Mouse (Mus musculus) retina, adult 2 months (tissue): ENCODE data around the gene Snapc1.

Experiments
- DNase-seq: peaks from one replicate; pipeline ENCODE4 v3.0.0-alpha.2; 2012; ENCODE audit warnings: low read depth, low spot score

Snapc1 gene

DNA sequence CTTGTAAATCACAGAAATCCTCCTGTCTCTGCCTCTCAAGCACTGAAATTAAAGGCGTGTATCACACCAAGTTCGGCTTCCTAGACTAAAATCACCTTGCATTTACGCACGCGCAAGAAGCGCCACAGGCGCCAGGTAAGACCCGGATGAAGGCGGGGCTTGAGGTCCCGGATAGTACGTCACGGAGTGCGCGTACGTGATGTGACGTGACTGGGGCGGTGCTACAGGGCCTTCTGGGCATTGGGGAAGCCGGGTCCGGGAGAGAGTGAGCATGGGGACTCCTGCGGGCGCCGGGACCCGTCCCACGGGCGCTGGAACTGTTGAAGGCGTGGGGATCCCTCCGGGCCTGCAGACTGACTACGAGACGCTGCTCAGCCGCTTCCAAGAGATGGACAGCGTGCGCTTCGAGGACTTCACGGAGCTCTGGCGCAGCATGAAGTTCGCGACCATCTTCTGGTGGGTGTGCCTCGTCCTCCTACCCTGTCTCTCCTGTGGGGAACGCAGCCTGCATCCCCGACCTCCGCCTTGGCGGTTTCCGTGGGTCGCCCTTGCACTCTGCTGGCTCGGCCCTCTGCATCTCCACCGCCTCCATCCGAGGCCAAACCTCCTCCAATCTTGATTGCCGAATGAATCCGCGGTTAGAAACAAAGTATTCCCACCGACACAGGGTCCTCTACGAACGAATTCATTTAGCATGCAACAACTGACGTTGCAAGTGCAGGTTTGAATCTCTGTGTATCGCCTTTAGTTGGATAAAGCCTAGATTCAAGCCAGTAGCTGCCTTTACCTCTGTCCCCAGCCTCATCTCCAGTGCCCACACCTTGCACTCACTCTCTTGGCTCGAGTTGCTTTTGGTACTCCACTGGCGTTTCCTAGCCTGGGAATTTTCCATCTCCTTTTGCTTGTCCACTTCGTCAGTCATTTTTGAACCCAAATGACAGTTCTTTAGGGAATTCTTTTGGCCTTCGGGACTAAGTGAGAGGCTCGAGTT is at the start of gene Snapc1:
TSS of gene Snapc1 (plus strand) at position 191 of the 991 bp plus-strand sequence.
- DNase-seq, result peak; percentile 96

DNA sequence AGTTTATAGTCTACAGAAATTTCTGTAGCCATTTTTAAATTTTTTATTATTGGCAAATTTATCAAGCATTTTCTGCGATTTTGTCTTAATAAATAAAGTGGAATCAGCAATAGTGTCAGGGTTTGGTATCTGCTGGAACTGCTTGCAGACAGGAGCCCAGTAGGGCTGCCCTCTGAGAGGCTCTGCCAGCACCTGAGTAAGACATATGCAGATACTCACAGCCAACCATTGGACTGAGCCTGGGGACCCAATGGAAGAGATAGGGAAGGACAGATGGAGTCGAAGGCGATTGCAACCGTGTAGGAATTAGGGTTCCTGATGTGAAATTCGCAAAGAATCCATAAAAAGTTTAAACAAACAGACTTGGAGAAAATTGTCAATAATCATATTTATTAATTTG is 45.8 kb upstream of the Snapc1 start:
- no peak for DNase-seq

DNA sequence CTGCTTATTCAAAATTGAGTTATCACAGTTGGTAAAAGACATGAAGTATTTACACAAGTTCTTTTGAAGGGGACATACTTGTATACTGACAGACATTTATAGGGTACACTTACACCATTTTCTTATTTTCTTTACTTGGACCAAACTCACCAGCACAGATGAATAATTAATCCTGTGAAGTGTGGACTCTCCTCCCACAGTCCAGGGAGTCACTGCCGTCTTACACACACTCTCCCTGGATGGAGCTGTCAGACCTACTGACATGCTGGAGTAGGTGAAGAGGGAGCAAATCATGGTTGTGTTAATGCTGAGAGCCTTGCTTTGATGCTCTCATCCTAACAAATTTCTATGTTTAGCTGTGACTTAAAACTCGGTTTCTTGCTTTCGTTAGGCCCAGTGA is 34.0 kb upstream of the Snapc1 start:
- no peak for DNase-seq

DNA sequence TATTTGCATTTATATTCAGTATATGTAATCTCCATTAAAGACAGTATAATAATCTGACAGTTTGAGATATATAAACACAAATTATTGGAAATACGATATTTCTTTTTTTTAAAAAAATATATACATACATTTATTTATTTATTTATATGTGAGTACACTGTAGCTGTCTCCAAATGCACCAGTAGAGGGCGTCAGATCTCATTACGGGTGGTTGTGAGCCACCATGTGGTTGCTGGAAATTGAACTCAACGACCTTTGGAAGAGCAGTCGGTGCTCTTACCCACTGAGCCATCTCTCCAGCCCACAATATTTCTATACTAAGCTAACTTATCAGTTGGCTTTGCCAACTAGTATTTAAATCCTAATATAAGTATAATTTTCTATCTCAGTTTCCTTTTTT is 33.0 kb upstream of the Snapc1 start:
- DNase-seq, result no peak

DNA sequence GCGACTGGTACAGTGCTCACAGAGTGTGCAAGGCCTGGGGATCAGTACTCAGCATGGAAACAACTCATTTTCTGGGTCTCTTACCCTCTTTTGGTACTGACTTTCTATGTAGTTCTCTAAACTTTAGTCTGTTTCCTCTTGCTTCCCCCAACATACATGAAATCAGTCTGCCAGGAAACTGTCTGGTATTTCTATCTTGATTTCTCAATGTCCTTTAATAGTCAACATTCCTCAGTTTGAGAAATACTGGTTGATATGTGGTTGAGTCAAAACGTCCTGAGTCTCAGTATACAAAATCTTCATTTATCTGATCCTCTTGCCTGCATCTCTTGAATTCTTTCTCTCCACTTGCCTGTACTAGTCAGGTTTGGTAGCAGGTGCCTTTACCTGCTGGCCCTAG is 29.8 kb upstream of the Snapc1 start:
- no peak for DNase-seq

DNA sequence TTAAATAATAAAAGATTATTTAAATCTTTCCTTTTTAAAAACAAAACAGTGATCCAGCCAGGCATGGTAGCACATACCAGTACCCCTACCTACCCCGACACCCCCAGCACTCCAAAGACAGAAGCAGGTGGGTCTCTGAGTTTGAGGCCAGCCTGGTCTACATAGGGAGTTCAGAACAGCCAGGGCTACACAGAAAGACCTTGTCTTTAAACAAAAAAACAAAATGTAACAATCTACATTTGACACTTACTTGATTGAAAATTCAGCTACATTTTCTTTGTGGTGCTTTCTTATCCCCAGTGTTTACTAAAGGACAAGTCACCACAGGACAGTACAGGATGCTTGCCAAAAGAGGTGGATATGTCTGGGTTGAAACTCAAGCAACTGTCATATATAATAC is 26.9 kb upstream of the Snapc1 start, which contains the start of gene Gm49321:
TSS of gene Gm49321 (plus strand) at position 301 of the 400 bp plus-strand sequence.
- DNase-seq, result no peak

DNA sequence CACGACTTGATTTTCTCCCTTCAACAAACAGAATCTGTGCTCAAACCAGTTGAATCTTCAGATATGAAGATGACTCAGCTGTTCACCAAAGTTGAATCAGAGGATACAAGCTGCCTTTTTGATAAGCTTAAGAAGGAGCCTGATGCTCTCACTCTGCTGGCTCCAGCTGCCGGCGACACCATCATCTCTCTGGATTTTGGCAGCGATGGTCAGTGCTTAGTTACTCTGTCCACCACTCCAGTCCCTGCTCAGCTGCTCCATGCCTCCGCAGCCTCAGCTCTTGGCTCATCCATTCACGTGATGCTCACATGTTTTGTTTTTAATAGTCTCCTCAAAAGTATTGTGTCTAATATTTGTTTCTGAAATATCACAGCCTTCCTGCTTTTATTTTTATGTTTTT is 24.7 kb upstream of the Snapc1 start:
- DNase-seq, result no peak

DNA sequence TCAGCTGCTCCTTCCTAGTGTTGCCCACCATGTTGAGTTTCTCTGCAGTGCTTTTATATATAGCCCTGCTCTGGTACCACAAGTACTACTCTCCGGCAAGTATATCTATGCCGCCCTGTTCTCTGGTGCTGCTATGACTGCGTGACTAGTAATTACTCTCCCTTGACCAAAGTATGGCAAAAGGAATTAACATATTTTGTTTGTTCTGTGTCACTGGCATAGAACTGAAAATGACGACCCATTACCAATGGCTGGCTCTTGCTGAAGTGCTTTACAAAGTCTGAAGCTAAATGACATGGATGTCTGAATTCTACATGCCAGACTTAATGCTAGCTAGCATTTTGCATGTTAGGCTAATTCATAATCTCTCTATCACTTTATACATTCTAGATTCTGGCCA is 15.9 kb upstream of the Snapc1 start:
- no peak for DNase-seq

DNA sequence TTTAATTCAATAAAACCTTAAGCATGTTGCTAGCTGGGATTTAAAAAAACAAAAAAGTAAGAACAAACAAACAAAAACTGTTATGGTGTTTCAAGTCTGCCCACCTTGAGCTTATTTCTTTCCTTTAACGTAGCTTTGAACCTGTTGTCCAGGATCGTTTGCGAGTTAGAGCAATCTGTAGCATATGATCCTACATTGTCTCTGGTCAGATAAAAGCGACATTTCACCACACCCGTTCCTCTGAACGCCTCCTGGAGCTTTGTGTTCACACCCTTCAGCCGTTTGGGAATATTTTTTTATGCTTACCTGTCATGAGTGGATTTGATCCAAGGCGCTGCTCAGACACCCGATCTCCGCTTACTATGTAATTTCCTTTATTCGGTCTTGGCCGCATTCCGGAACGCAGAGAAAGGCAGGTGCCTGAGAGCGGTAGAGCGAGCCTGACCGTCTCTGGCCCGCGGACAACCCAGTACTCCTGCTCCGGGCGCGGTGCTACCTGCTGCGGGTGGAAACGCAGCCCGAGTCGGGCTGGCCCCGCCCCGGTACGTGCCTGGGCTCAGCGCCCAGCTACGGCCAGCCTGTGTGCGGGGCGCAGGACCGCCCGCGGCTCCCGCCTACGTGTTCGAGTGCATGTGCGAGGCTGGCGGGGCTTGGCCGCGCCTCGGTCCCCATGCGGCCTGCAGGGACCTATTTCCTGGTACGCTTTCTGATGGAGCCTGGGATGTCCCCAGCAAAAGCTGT is 14.8 kb upstream of the Snapc1 start:
- peak; percentile 23 for DNase-seq

DNA sequence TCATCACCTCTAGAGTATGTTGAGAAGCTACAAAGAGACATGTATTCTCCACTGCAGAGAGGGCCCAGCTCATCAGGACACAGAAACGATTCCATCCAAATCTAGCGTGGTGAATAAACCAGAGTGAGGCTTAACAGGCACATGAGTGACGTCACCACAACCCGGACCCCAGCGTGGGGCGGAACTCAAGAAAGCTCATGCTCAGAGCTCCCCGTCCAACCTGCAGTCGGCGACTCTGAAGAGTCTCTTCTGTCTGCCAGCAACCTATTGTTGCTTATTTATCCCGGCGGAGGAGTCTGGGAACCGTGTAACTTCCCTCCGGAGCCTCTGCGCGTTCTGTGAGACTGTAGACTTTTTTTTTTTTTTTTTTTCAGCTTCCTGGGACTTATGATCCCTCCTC is 11.4 kb upstream of the Snapc1 start:
- DNase-seq, result no peak

DNA sequence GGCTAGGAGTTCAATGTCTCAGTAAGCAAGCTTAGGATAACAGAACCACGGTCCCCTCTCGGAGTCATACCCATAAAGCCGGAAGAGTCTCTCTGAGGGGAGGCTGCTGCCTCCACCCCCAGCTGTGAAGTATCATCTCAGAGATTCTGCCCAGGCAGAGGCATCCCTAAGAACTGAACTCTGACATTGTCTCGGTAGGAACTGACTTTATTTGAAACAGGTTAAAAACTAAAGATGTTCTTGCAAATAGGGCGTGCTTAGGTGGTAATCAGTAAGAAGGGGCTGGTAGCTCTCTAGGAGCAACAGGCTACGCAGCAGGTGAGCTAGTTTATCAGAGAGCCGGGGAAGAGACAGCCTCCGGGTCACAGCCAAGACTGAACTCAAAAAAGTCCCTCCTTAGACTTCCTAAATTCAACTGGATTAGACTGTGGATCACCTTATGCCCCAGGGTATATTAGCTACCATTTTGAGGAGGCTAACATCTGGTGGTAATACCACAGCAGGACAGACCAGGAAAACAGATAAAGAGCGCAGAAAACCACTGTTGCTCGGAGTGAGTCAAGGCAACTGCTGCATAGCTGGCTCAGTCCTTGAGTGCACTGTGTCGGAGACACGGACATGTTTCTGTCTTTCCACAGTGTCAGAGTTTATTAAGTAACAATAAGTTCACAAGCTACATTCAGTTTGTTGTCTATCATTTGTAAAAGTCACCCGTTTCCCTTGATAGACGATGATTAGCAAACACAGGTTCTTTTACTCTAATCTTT is 10.7 kb upstream of the Snapc1 start:
- no peak for DNase-seq

DNA sequence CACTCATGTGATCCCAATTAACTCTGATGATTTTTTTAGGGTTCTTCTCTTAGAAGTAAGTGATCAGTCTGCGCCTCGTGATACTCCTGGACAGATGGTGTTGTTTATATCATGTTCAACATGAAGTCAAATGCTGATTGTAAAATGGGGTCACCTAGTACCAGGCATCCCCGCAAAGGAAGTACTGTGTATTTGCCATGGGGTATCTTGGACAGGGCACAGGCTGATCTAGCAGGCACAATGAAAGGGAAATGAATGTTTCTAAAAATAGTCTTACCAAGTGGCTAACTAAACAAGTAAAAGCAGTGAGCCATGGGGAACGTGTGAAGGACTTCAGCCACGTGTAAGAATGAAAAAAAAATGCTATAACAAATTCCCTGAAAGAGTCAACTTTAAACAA is 9.5 kb upstream of the Snapc1 start:
- no peak for DNase-seq

DNA sequence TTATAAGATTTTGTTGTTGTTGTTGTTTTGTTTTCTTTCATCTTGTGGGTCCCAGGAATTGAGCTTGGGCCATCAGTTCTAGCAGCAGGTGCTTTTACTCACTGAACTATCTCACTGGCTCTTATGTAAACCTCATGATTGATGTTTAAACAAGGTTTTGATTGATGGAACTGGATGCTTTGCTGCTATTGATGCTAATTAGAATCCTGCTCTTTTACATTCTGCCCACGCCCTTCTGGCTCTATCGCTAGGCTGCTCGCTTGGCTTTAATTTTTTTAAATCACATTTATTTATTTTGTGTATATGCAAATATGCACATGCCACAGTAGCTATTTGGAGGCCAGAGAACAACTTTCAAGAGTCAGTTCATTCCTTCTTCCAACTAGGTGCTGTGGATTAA is 6.6 kb upstream of the Snapc1 start:
- DNase-seq, result no peak

DNA sequence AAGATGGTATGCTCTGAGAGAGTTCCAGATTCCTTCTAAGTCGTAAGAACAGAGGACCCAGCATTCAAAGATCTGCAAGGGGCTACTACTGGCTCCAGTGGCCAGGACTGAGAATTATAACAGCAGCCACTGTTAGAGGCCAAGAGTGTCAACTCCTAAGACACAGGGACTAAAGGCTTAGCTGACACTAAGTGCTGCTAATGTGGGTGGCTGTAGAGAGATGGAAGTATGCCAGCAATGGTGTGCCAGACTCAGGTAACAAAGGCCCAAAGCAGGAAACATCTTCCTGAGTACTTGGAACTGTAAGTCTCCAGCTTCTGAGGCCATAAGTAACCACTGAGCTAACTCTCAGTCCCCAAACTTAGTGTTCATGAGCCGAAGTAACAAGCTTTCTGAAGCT is 5.5 kb upstream of the Snapc1 start:
- no peak for DNase-seq

DNA sequence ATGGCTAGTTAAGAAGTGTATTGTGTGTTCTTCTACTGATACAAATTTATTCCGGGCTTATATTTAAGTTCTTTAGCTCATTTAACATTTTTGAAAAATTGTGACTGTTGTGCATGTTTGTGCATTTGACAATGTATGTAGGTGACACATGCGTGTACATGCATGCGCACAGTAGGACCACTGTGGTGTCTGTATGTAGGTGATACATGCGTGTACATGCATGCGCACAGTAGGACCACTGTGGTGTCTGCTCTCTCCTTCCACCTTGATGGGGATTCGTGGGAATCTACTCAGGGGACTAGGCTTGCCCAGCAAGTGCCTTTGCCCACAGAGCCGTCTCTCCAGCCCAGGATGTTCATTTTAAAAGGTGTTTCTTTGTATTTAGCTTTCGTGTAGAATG is 4.9 kb downstream of the Snapc1 start:
- DNase-seq, result no peak

DNA sequence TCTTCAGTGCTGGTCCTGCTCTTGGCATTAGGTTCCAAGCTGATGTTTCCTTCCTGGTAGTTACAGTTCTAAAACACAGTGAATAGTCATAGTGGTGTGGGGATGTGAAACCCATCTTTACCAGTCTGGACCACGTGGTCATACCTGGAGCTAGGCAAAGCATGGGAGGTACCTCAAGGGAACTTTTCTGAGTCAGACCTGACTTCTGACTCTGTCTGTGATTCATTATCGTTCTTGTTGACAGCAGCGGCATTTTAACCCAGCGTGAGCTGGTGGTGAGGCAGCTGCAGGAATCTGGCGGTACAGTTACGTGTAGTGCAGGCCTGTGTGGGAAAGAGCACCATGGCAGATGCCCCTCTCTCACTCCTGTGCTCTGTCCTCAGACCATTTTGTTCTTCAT is 10.3 kb downstream of the Snapc1 start:
- DNase-seq, result no peak

DNA sequence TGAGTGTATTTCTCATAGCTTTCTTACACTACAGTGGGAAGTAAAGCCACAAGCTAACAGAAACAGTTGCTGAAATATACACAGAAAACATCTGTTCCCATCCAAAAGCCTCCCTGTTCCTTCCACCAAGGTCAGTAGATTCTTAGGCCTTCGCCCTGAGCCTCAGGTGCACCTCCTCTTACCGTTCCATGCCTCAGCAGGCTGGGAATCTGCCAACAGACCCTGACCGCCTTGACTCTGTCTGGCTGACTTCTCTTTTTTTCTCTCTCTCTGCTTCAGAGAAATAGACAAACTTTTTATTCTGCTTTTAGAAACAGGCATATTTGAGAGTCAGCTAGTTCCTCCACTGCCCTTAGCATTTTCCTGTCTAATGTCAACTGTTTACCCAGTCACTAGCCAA is 13.9 kb downstream of the Snapc1 start:
- DNase-seq, result no peak

DNA sequence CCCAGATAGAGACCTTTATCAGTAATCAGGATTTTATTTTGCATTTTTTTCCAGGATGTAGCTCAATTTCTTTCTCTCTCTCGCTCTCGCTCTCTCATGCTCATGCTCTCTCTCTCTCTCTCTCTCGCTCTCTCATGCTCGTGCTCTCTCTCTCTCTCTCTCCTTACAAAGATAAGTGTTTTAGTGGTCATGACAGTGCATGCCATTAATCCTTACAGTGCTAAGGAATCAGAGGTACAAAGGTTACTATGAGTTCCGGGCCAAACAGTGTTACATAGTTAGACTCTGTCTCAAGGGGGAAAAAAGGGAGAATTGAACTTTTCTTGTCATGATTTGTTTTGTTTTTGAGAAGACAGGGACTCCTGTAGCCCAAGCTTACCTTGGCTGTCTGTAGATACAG is 15.4 kb downstream of the Snapc1 start:
- DNase-seq, result no peak

DNA sequence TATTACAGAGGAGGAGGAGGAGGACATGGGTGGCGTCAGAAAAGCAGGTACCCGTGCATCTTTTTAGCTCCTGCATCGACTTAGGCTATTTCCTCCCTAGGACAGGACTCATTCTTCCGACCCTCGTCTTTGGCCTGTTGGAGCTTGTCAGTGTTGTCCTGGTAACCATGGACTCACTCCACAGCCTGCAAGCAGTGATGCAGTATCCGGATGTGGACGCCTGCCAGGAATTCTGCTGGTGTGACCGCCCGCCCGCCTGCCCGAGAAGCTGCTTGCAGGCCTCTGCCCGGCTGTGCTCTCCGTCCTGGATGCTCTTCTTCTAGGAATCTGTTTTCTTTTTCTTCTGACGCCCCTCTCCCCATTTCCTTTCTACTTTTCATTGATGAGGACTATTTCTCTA is 18.3 kb downstream of the Snapc1 start:
- DNase-seq, result no peak

DNA sequence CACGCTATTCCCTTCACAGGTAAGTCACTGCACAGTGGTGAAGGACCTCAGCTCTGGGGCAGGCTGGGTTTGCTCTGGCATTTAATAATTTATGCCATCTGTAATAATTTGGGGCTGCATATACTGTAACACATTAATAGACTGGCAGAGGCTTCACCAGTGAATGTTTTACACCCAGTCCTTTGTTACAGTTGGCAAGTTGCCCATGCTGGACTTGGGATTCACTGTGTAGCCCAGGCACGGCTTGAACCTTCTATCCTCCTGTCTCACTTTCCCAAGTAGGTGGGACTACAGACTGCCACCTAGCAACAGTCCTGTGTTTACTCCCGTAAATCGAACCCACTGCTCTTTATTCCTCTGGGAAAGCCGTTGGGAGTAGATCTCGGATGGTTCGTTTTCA is 22.0 kb downstream of the Snapc1 start:
- no peak for DNase-seq

DNA sequence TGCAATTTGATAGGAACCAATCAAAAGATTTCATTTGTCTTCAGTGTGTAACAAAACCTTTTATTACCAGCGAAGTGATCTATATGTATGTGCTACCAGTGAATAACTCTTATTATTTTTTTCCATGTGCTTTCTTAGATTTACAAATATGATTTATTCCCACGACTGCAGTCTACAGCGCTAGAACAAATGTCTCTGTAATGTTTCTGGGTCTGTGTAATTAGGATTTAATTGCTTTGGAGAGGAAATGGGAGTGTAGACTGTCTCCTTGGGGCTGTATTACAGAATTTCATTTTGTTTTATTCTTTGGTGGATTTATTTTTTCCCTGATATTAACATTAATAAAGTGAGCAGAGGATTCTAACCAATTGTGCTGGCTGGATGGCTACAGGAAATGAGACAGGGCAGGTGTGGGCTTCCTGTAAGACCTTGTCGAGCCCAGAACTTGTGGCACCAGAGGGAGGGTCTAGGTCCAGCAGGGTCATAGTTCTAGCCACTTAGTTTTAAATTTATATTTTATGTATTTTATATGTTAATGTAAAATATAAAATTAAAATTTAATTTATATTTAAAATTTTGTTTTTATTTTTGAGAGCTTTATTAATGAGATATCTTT is 24.2 kb downstream of the Snapc1 start:
- no peak for DNase-seq

DNA sequence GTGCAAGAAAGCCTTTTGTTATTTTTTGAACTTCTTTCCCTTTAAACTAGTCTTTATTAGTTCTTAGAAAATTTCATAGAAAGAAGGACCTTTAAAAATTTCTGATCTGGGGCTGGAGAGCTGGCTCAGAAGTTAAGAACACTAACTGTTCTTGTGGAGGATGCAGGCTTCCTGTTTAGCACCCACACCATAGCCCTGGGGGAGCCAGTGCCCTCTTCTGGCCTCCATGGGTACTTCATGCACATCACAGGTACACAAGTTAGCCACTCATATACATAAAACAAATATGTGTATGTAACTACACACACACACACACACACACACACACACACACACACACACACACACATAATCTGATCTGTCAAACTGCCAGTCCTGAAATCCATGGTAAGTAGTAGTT is 25.3 kb downstream of the Snapc1 start:
- no peak for DNase-seq
